Mouse (Mus musculus) G1E (cell line): ENCODE results near the gene Kcnk2. TPM values are rescaled to one million over a fixed set of nuclear protein-coding genes. Genes with fewer than 3 reads are reported as not detected.

Experiments
- ATAC-seq: 2 replicates; pipeline ENCODE4 v1.8.0; 2016; ENCODE audit warnings: mild to moderate bottlenecking; ENCODE audit not compliant: insufficient number of reproducible peaks, poor library complexity, low FRiP score, severe bottlenecking; ENCODE audit errors: extremely low read depth
- DNase-seq: peaks from one replicate; pipeline ENCODE4 v3.0.0; 2012; ENCODE audit warnings: low spot score
- H3K27me3 ChIP-seq: 2 replicates; pipeline ENCODE4 v1.6.1; 2012; ENCODE audit warnings: mild to moderate bottlenecking, low read length, inconsistent platforms; ENCODE audit not compliant: insufficient read depth
- H3K36me3 ChIP-seq: replicated peaks from 2 replicates; pipeline ENCODE3; 2012; ENCODE audit warnings: mild to moderate bottlenecking, inconsistent platforms
- H3K4me1 ChIP-seq: 2 replicates; pipeline ENCODE4 v1.6.1; 2012; ENCODE audit warnings: low read depth, low read length, inconsistent platforms, mixed read lengths; ENCODE audit not compliant: insufficient read depth
- H3K4me3 ChIP-seq: 2 replicates; pipeline ENCODE4 v1.5.1; 2012; ENCODE audit warnings: low read depth, mild to moderate bottlenecking, inconsistent platforms, low read length, moderate library complexity, mixed read lengths
- H3K9me3 ChIP-seq: replicated peaks from 2 replicates; pipeline ENCODE4 v1.6.1; 2012; ENCODE audit warnings: inconsistent platforms
- CTCF ChIP-seq: IDR thresholded peaks from 2 replicates; pipeline ENCODE4 v1.5.1; 2012; ENCODE audit warnings: low read depth, low read length, inconsistent platforms, mixed read lengths
- GATA1 ChIP-seq: IDR thresholded peaks from 2 replicates; pipeline ENCODE4 v1.6.1; 2012; ENCODE audit warnings: borderline replicate concordance, low read length, inconsistent platforms, mixed read lengths
- GATA2 ChIP-seq: IDR thresholded peaks from 2 replicates; pipeline ENCODE4 v1.6.1; 2012; ENCODE audit warnings: low read depth, low read length, inconsistent platforms, borderline replicate concordance
- POLR2AphosphoS5 ChIP-seq: IDR thresholded peaks from 2 replicates; pipeline ENCODE4 v1.6.1; 2012; ENCODE audit warnings: low read depth, low read length, inconsistent platforms; ENCODE audit not compliant: insufficient replicate concordance
- TAL1 ChIP-seq: conservative IDR thresholded peaks from 2 replicates; pipeline ENCODE4 v1.6.1; 2012; ENCODE audit warnings: low read depth, low read length, inconsistent platforms, mixed read lengths
- polyA plus RNA-seq: library from polyadenylated mRNA; stranded (reverse); fragments of >175 nt; gene quantifications from 2 replicates; pipeline ENCODE4 v1.2.3, GENCODE M21; 2012
- total RNA-seq, 2 experiments: library from RNA; stranded (forward) in 1 of 2; stranded (reverse) in 1 of 2; fragments of 200-1000 nt in 1 of 2; fragments of >200 nt in 1 of 2; fragmentation: Nextera tagmentation in 1 of 2; gene quantifications; 2 replicates each; pipeline ENCODE4 v1.2.3; 2014 to 2017

Gene Kcnk2
- not detected in 2 replicates for total RNA-seq (2014; fragmentation: Nextera tagmentation)
- 0.22 and 0.70 TPM in 2 replicates for total RNA-seq (2017)
- not detected in 2 replicates for polyA plus RNA-seq

- no peaks in the 10 kb centered on the region for H3K27me3 ChIP-seq
- H3K36me3 ChIP-seq: no peaks in the 10 kb centered on the region
- DNase-seq (no peak), ATAC-seq (no peak)
- H3K4me1 ChIP-seq: no peaks in the 10 kb centered on the region
- TF ChIP-seq CTCF (no peak), GATA1 (no peak), GATA2 (no peak), TAL1 (no peak), POLR2AphosphoS5 (no peak)
- H3K4me3 ChIP-seq: no peak within 1 kb of the TSS
- peaks cover 71% of the 10 kb centered on the region for H3K9me3 ChIP-seq
Observed at GRCm38 (mm10) chr1:189402223-189402943, at the start of gene Kcnk2. Kcnk2 (minus strand) TSS chr1:189402273.

GRCm38 (mm10) chr1:189440741-189441140, 38.7 kb upstream of the Kcnk2 start:
- H3K4me1 ChIP-seq: no peaks in the 10 kb centered on the region
- H3K4me3 ChIP-seq: no peak overlapping the region
- TF ChIP-seq CTCF (no peak), GATA2 (no peak), GATA1 (no peak), TAL1 (no peak), POLR2AphosphoS5 (no peak)
- ATAC-seq (no peak), DNase-seq (no peak)
- no peaks in the 10 kb centered on the region for H3K27me3 ChIP-seq
- H3K9me3 ChIP-seq: peaks cover 58% of the 10 kb centered on the region
- no peaks in the 10 kb centered on the region for H3K36me3 ChIP-seq

- no peak overlapping the region for H3K4me3 ChIP-seq
- no peak for ATAC-seq
- H3K9me3 ChIP-seq: peaks cover 69% of the 10 kb centered on the region
- H3K4me1 ChIP-seq: no peaks in the 10 kb centered on the region
- no peak for DNase-seq
- no peaks in the 10 kb centered on the region for H3K36me3 ChIP-seq
- TF ChIP-seq TAL1 (no peak), CTCF (no peak), POLR2AphosphoS5 (no peak), GATA1 (no peak), GATA2 (no peak)
- no peaks in the 10 kb centered on the region for H3K27me3 ChIP-seq
Observed at GRCm38 (mm10) chr1:189437126-189437525, 35.1 kb upstream of the Kcnk2 start.

- H3K4me3 ChIP-seq: no peak overlapping the region
- no peaks in the 10 kb centered on the region for H3K36me3 ChIP-seq
- H3K4me1 ChIP-seq: no peaks in the 10 kb centered on the region
- peaks cover 68% of the 10 kb centered on the region for H3K9me3 ChIP-seq
- no peak for DNase-seq
- TF ChIP-seq TAL1: no peak
- no peak for TF ChIP-seq GATA2
- no peak for TF ChIP-seq GATA1
- no peak for TF ChIP-seq CTCF
- no peak for TF ChIP-seq POLR2AphosphoS5
- no peaks in the 10 kb centered on the region for H3K27me3 ChIP-seq
- ATAC-seq: no peak
Observed at GRCm38 (mm10) chr1:189435452-189435851, 33.4 kb upstream of the Kcnk2 start.

GRCm38 (mm10) chr1:189431479-189431878, 29.4 kb upstream of the Kcnk2 start:
- H3K4me3 ChIP-seq: no peak overlapping the region
- no peaks in the 10 kb centered on the region for H3K4me1 ChIP-seq
- no peak for ATAC-seq
- no peak for DNase-seq
- H3K9me3 ChIP-seq: peaks cover 74% of the 10 kb centered on the region
- H3K36me3 ChIP-seq: no peaks in the 10 kb centered on the region
- TF ChIP-seq TAL1: no peak
- no peak for TF ChIP-seq CTCF
- TF ChIP-seq POLR2AphosphoS5: no peak
- TF ChIP-seq GATA2: no peak
- no peak for TF ChIP-seq GATA1
- H3K27me3 ChIP-seq: no peaks in the 10 kb centered on the region

GRCm38 (mm10) chr1:189430534-189430933, 28.5 kb upstream of the Kcnk2 start:
- peaks cover 73% of the 10 kb centered on the region for H3K9me3 ChIP-seq
- no peak for ATAC-seq
- no peak for TF ChIP-seq CTCF
- TF ChIP-seq GATA1: no peak
- TF ChIP-seq GATA2: no peak
- no peak for TF ChIP-seq POLR2AphosphoS5
- TF ChIP-seq TAL1: no peak

More at GRCm38 (mm10) chr1:189430534-189430933, 28.5 kb upstream of the Kcnk2 start:
- no peaks in the 10 kb centered on the region for H3K27me3 ChIP-seq
- H3K4me1 ChIP-seq: no peaks in the 10 kb centered on the region
- H3K4me3 ChIP-seq: no peak overlapping the region
- H3K36me3 ChIP-seq: no peaks in the 10 kb centered on the region
- DNase-seq: no peak
